Mouse (Mus musculus): ENCODE results near the gene Prmt8.

The Prmt8 gene

DNA sequence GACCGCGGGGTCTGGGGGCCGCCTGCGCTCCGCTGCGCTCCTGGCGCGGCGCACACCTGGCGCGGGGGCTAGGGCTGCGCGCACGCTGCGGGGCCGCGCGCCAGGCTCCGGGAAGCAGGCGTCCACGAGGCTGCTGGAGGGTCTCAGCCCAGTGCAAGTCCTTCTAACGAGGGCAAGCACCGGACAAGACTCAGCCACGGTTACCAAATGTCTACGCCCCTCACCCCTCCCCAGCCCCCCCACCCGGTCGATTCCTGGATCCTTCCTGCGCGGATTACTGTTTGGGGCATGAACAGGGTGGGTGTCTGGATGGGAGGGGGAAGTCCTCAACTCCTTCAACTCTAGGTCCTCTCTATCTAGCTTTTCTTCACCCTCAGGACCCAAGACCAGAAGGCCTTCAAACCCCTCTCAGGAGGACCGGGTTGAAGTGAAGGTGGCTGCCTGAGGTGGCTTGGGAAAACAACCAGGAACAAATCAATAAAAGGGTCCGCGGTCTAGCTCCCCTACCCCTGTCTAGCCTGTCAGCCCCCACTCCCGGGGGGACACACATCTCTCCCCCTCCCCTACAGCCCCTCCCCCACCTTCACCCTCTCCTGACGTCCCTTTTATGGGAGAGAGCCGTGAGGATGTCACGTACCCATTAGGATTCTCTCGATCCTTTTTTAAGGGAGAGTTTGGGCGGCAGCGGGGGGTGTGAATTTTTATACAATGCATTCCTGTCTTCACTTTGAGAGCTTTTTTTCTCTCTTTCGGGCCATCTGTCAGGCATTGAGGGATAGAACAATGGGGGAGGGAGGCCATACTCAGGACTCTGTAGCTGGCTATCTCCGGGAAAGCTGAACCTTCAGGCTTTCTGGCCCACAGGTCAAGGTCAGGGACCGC, at the start of gene Prmt8:
Prmt8 (minus strand) TSS at position 198 of the 882 bp plus-strand sequence.
- DNase-seq: no peak

DNA sequence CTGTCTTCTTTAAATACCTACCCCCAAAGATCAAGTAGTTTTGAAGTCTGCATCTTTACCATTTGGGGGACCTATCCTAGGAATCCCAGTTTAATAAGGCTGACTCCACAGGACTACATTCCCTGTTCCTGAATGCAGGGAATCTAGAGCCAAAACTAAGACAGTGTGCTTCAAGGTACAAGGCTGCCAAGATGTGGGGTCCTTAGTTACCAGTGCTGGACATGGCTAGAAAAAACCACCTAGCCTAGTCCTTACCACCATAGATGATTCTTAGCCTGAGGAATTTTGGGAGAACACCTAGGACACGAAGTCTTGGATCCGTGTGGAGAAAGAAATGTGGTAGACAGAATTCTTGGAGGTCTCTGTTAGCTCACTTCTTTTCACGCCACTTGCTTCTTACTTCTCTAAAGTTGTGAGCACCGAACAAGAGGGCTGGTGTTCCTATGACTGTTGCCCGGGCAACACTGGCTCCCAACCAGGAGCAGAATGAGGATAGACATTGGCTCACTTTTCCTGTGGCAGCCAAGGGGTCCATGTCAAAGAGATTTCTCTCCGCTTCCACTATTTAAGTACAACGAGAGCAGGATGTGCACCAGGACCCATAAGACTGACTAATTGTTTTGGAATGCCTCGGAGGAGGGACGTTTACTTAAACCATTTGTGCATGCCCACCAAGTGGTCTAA, 33.9 kb upstream of the Prmt8 start:
- no peak for DNase-seq

DNA sequence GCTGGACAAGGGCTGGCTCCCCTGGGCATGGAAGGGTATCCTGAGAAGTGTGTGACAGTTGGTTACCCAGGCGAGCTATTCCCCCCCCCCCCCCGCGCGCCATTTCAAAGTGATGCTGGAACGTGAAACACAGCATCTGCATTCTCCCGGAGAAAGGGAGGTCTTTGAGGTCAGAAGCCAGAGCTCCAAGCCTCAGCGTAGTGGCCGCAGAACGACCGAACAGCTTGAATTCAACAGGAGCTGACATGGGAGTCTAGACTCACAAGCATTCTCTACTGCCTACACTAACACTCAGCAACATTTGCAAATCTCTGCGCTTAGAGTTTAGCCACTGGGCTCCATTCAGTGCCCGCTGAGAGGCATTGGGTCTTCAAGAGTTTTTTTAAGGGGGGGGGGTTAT, 32.9 kb upstream of the Prmt8 start:
- DNase-seq: no peak

DNA sequence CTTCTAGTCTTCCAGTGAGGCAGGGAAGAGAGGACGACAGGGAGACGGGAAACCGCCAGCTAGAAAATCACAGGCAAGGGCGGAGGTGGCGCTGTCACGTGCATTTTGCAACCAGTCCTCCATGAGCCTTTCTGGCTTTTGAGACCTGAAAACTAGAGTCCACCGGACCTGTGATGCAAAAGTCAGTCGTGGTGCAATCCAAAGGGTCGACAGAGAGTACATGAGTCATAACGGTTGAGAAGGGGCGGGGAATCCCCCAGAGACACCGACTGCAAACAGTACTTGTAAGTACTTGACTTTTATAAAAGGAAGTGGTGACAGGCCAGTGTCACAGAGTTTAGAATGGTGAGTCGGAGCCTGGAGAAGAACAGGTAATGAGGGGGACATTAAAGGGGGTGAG, 20.8 kb upstream of the Prmt8 start:
- DNase-seq: no peak

DNA sequence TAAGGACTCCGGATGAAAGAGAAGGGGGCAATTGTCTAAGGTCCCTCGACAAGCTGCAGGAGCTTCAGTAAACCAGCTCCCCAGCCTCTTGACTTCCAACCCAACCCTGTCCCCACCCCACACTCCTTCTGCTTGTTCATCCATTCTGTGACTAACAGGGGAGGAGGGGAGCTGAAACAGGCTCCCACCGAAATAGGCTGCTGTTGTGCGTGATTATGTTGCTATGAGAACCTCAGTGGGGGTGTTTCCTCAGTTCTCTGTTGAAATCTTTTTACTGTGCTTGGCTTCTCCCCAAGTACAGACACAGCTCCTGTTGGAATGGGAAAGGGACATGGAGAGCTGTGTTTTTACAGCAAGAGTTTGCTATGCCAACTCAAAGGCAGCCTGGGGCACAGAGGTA, 1.5 kb upstream of the Prmt8 start:
- DNase-seq: no peak

DNA sequence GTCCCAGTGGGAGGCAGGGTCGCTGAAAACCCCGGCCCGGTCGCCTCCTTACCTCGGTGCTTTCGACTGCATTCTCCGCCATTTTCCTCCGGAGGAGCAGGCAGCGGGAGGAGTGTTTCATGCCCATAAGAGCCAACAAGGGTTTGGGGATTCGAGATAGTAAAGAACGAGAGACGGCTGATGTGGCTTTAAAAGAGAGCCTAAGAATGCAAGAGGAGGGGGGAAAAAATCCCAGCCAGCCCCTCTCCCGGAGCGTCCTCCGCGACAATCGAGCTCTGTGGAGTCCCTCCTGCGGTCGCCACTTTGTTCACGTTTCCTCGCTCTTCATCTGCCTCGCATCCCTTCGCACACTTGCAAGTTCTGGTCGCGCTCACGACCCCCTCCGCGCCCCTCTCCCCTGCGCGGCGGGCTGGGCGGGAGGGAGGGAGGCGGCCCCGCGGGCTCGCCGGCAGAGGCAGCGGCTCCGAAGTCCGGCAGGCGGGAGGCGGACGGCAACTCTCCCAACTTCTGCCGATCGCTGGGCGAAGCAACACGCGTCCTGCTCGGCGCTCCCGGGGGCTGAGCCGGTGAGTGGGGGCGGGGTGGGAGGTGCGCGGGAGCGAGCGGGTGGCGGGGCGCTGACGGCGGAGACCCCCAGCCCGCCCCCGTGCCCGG, 524 bp downstream of the Prmt8 start:
- no peak for DNase-seq

DNA sequence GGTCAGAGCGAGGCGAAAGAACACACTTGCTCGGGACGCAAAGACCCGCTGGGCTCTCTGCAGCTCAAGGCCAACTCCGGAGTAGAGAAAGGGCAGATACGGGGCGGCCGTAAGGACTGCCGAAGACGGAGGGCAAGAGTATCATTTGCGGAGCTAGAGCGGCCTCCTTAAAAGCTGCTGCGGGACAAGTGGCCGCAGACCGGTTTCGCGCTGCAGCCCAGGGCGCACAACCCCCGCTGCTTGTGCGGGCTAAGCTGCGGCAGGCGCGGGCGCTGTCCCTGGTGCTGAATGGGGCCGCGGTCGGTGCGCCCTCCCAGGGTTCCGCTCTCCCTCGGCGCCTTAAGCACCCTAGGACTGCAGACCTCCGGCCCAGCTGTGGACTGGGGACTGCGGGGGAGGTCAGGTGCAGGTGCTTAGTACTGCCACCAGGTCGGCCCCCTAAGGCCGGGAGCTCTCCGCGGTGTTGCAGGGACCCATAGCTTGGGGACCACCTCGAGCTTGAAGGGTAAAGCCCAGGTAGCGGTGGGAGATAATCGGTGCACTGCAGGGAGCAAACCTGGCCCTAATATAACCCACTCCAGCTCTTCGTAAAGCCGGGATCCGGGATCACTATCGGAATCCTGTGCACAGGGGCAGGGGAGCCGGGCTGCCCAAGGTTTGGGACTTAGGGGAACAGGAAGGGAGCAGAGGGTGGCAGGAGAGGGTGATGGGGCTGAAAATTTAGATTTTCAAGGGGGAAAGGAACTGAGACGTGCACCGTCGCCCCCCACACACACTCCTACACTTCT, 1.4 kb downstream of the Prmt8 start:
- DNase-seq: peak; percentile 36

DNA sequence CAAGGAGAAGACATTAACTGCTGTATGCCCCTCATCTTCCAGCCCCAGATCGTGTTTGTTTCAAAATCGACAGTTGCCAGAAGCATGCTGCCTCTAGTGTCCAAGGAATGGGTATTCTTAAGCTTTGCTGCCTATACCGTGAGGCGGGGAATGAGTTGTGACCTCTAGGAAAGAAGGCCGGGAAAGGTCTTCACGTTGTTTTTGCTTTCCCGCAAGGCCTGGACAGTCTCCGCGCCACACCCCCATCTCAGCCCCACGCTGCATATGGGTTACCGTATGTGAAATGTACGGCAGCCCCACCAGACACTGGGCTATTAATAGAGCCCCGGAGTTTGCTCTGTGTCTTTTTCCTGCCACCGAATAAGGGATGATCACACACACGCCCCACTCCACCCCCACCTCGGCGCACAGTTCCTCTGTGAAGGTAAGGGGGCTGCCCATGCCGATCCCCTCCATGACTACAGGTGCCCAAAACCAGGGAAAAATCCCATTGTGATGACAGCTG, 2.0 kb downstream of the Prmt8 start:
- no peak for DNase-seq

DNA sequence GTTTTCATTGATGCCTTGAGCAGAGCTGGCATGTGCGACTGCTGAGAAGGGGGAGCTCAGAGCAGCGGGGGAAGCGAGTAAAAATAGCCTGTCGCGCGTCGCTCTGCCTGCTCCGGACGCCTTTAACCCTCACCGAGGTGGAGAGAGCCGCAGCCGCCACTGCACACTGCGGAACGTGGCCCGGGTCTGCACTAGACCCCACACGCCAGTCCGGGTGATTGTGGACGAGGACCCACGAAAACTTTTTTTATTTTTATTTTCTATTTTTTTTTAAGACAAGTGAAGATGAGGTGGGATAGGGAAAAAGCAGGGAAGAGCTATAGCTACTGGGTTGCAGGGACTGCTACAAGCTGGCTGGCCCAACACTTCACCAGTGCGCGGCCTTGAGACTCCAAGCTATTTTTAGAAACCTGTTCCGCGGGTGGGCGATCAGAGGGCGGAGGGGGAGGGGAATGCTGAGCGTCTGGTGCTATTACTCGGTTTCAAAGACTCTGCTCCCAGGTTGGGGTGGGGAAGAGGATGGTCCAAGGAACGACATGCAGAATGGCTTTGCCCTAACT, 2.6 kb downstream of the Prmt8 start:
- DNase-seq: no peak

DNA sequence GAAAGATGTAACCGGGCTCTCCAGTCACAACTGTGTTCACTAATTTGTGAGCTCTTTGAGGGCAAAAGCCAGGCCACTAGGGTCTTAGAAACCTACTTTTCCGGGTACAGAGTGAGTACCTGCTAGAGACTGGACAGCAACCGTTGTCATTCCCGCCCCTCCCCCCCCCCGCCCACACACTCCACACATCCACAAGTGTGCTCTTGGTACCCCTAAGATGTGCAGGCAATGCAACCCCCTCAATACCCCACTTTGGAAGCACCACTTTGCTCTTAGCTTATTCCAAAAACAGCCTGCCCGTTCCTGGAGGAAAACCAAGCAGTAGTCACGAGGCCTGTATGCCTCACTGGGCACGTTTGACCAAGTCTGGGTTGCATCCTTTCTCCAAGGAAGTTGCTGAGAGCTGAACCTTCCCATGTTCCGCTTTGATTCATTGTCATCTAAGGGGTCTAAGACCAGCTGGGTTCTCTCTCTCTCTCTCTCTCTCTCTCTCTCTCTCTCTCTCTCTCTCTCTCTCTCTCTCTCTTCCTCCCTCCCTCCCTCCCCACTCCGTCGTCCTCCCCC, 3.1 kb downstream of the Prmt8 start:
- DNase-seq: no peak

DNA sequence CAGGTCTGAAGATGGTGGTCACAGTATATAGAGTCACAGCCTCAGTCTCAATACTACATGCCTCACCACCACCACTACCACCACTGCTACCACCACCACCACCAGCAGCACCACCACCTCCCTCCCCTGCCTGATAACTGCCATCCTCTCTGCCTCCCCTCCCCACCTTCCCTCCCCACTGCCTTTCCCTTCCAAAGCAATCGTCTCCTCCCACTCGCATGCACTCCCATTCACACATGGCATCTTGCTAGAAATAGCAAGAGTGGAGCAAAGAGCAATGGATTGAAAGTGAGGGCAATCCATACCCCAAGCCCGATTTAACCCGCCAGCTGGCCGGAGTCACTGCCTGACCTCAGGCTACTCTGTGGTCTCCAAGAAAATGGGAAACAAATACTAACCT, 3.7 kb downstream of the Prmt8 start:
- no peak for DNase-seq

DNA sequence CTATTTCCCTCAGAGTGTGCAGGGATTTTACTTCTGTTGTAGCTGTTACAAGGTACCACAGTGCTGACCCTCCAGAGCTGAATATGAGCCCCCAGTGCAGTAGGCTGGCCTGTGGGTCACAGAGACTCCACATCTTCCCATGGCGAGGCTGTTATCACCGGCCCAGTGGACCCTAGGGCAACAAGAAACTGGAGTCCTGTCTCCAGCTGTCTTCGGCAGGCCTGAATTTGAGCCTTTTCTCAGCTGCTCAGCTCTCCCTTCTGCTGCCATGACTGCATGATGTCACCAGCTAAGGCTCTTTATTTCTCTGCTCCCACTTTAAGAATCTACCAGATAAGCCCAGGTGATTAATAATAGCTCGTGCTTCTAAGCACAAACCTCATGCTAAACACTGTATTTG, 11.0 kb downstream of the Prmt8 start:
- DNase-seq: no peak

DNA sequence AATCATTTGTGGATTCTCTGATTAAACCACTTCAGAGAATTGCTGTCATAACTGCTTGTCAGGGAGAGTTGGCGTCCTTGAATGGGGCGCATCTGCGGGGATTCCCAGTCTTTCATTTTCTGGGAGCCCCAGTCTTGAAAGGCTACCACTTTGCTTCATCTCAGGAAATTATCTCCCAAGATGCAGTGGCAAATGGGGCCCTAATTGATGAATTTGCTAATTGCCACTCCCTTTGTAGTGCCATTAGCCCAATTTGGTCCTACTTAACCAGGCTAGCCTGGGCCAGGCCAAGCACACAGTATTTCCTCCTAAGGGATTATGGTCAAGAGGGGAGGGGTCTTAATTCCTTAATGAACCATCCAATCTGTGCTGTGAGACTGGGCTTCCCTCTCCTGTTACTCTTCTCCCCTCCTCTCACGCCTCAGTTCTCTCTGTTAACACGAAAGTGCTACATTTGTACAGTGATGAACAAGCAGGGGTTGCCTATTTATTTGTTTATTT, 11.6 kb downstream of the Prmt8 start:
- no peak for DNase-seq

DNA sequence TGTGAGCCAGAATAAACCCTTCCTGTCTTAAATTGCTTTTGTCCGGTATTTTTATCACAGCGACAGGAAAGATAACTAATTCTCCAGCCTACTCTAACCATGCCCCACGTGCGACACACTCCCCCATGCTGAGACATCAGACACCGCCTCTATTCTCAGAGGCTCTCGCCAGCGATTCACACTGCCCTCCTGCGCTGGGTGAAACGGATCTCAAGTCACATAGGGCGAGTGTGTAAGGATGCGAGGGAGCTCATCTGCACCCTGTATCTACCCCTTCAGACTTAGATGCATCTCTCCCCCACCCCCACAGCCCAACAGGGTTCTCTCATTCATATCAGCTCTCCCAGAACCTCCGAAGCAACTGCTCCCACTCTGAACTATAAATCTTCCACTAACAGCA, 12.4 kb downstream of the Prmt8 start:
- DNase-seq: no peak

DNA sequence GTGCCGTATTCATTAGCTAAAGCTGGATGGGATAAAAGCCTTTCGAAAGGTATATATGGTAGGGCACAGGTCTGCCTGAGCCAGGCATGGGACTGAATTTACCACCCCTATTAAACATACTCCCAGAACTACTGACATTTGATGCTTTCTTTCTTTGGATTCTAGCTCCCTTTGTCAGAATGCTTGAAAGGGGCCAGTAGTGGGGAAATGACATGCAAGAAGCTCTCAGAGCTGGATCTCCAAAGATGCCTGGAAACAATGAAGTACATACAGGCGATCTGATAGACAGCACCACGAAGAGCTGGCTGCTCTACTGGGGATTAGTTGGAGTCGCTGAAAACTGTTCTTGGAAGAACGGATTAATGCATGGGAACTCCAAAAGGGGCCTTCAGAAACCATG, 16.0 kb downstream of the Prmt8 start:
- no peak for DNase-seq

DNA sequence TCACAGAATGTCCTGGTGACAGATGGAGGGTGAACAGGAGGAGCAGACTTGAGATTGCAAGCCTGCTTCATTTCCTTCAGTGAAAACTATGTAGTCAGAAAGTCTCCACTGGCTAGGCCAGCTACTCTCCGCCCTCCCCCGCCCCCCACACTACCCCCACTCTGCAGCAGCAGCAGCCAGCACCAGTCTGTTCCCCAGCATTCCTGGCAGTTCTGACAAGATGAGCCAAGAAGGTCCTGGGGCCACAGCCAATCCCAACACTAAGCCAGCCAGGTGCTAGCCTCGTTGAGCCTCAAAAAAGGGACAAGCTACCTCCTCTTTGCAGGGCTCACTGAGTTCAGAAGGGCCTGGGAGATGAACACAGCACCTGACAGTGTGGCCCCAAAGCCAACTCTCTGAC, 16.6 kb downstream of the Prmt8 start:
- DNase-seq: no peak

DNA sequence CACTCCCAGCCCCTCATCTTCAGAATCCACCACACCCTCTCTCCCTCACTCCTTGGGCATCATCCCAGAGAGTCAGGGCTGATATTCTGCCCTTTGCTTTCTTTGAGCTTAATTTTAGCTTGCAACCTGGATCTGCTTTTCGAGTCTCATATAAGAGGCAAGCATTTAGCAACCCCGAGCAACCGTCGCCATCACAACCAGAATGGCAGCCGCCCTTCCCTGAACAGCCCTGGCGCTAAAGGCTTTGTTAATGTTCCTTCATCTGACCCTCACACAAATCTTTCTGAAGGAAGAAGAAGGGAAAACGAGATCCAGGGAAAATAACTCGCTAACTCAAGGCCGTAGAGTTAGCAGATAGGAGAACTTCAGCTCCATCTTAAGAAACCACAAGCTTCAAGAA, 17.8 kb downstream of the Prmt8 start:
- DNase-seq: no peak

DNA sequence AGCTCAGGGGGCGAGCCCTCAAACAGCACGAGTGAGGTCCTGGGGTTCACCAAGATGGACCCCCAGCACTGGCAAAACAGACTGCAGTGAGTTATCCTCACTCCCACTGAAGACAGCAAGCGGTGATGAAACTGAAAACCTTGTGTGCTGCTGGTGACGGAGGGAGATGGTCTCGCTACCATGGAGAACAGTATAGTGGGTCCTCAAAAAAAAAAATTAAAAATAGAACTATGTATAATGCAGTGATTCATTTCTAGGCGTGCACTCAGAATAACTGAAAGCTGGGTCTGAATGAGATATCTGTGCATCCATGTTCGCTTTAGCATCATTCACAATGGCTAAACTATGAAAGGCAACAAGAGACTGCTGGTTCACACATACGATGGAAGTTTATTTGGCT, 20.5 kb downstream of the Prmt8 start:
- no peak for DNase-seq

DNA sequence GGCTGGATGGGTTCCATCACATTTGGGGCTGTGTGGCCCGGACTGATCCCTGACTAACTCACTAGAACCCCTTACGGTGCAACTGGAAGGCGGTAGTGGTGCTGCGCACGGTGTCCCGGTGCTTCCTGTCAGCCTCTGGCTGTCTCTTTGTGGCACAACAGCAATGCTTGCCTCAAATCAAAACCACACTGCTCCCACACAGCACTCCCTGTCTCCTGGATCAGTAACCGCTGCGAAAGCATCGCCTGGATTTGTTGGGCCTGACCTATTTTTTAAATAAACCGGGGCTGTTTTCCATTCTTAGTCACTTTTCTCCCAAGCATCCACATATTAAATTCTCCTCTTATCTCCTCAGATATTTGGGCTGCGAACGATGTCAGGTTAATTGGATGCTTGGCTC, 27.0 kb downstream of the Prmt8 start:
- no peak for DNase-seq

DNA sequence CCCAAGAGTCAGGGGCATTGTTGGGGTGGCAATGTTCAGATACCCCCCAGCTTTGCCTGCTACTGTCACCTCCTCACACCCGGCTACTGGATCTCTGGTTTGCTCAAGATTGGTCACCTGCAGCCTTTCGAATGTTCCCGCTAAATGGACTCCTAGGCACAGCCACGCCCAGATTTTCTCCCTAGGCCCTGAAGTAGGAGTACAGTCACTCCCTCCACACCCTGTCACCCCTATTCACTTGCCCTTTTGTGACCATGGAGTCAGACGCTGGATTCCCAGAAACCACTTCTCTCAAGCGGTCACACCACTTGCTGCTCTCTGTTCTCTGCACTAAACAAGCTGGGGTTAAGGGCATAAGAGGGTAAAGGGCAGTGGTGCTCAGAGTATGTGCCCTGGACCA, 28.1 kb downstream of the Prmt8 start:
- DNase-seq: no peak

DNA sequence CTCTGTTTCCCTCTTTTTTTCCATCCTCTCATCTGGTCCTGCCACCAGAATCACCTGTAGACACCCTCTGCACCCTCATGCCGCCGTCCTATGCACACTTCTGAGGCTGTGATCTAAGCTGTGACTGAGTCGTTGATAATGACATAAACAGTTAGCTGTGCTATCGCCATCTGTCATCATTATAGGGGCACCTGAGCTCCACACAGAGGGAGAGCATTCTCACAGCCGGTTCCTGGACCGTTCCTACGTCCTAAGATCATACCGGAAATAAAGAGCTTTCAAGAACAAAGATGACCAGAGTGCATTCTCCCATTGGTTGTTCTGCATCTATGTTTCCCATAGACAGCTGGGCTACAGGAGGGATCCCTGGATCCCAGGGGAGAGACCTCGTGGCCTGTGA, 28.6 kb downstream of the Prmt8 start:
- DNase-seq: no peak

DNA sequence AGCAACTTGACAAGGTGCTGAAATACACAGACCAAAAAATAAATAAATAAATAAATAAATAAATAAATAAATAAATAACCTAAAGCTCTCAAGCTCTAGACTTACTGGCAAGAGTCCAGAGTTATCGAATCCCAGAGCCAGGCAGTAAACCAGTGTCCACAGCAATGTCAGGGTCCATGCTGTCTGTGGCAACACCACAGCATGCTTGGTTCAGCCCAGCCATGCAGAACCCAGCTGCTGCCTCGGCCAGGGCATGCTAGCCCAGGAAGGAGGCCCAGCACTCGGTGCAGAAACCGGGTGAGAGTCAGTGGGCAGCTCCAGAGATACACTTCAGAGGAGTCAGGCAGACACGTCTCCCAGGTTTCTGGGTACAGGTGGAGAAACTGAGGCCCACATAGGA, 29.4 kb downstream of the Prmt8 start:
- DNase-seq: no peak

All from kidney, adult 18-20 months (tissue).